Mouse (Mus musculus) embryonic fibroblast, embryonic 13.5 days (primary cell): ENCODE results near the gene Mlph. TPM values are rescaled to one million over a fixed set of nuclear protein-coding genes. Genes with fewer than 3 reads are reported as not detected.

Experiments
- H3K27ac ChIP-seq: 2 replicates; pipeline ENCODE4 v1.5.1; 2012; ENCODE audit warnings: low read length, control low read depth, inconsistent platforms; ENCODE audit not compliant: insufficient read depth
- H3K4me1 ChIP-seq: 2 replicates; pipeline ENCODE4 v1.6.1; 2011; ENCODE audit warnings: low read length; ENCODE audit not compliant: control insufficient read depth, insufficient read depth
- H3K4me3 ChIP-seq: 2 replicates; pipeline ENCODE4 v1.5.1; 2011; ENCODE audit warnings: mild to moderate bottlenecking, control low read depth, low read length; ENCODE audit not compliant: insufficient read depth
- CTCF ChIP-seq: IDR thresholded peaks from 2 replicates; pipeline ENCODE4 v1.5.1; 2011; ENCODE audit warnings: mild to moderate bottlenecking, control low read depth, low read length, moderate library complexity, borderline replicate concordance; ENCODE audit not compliant: insufficient read depth
- POLR2A ChIP-seq: IDR thresholded peaks from 2 replicates; pipeline ENCODE4 v1.6.1; 2011; ENCODE audit warnings: low read depth, mild to moderate bottlenecking, control low read depth, low read length, moderate library complexity
- polyA plus RNA-seq: library from polyadenylated mRNA; stranded (reverse); fragments of >200 nt; gene quantifications from 2 replicates; pipeline ENCODE4 v1.2.4, GENCODE M21; 2011; ENCODE audit warnings: low read depth; ENCODE audit not compliant: missing spikeins, insufficient read length

The Mlph gene
- polyA plus RNA-seq, 1 experiment = 0.19 TPM

GRCm38 (mm10) chr1:90980638-90981330 lies 65.9 kb downstream of the Mlph start:
- H3K27ac ChIP-seq = peak overlapping the region; percentile 70
- peaks cover 5% of the 10 kb centered on the region; the same call in 1 of the 2 replicates for H3K4me1 ChIP-seq
- TF ChIP-seq POLR2A = no peak
- no peak for TF ChIP-seq CTCF
- no peak overlapping the region for H3K4me3 ChIP-seq

GRCm38 (mm10) chr1:90981346-90981745 lies 66.5 kb downstream of the Mlph start:
- Histone ChIP-seq H3K4me1 (peaks cover 5% of the 10 kb centered on the region; the same call in 1 of the 2 replicates), H3K27ac (peak overlapping the region; percentile 70), H3K4me3 (no peak overlapping the region)
- TF ChIP-seq POLR2A (no peak), CTCF (no peak)

GRCm38 (mm10) chr1:90995916-90996315 lies 81.0 kb downstream of the Mlph start:
- TF ChIP-seq CTCF = no peak
- TF ChIP-seq POLR2A = no peak
- Histone ChIP-seq H3K4me3 (no peak overlapping the region), H3K4me1 (0 out of 2 replicates have a peak, but pooled peaks cover 2% of the 10 kb centered on the region), H3K27ac (no peak overlapping the region)

- Histone ChIP-seq H3K4me1 (0 out of 2 replicates have a peak, but pooled peaks cover 2% of the 10 kb centered on the region), H3K4me3 (no peak overlapping the region), H3K27ac (no peak overlapping the region)
- no peak for TF ChIP-seq POLR2A
- no peak for TF ChIP-seq CTCF
Measured at GRCm38 (mm10) chr1:90997136-90997535, 82.3 kb downstream of the Mlph start.

- TF ChIP-seq POLR2A = no peak
- TF ChIP-seq CTCF = no peak
- Histone ChIP-seq H3K4me1 (0 out of 2 replicates have a peak, but pooled peaks cover 2% of the 10 kb centered on the region), H3K4me3 (no peak overlapping the region), H3K27ac (no peak overlapping the region)
Measured at GRCm38 (mm10) chr1:90997641-90998040, 82.8 kb downstream of the Mlph start.

- TF ChIP-seq CTCF (no peak), POLR2A (peak; percentile 88)
- Histone ChIP-seq H3K27ac (0 out of 2 replicates have a peak within 1 kb of the TSS, but pooled peaks have one; percentile 29), H3K4me3 (peak within 1 kb of the TSS; percentile 90), H3K4me1 (0 out of 2 replicates have a peak, but pooled peaks cover 2% of the 10 kb centered on the region)
Measured at GRCm38 (mm10) chr1:90998268-90998890, 83.5 kb downstream of the Mlph start, which contains the start of gene Lrrfip1. Gene Lrrfip1 (plus strand): TSS chr1:90998737.

GRCm38 (mm10) chr1:90998891-90999611 lies 84.2 kb downstream of the Mlph start:
- Histone ChIP-seq H3K4me3 (peak overlapping the region; percentile 90), H3K4me1 (0 out of 2 replicates have a peak, but pooled peaks cover 2% of the 10 kb centered on the region), H3K27ac (0 out of 2 replicates have a peak overlapping the region, but pooled peaks have one; percentile 9)
- TF ChIP-seq POLR2A (no peak), CTCF (no peak)

- 0 out of 2 replicates have a peak, but pooled peaks cover 2% of the 10 kb centered on the region for H3K4me1 ChIP-seq
- peak overlapping the region; percentile 90 for H3K4me3 ChIP-seq
- H3K27ac ChIP-seq = no peak overlapping the region
- TF ChIP-seq POLR2A = no peak
- no peak for TF ChIP-seq CTCF
Measured at GRCm38 (mm10) chr1:90999911-91000601, 85.2 kb downstream of the Mlph start.

Other genes with a start within 250 kb of the Mlph start
- gene Col6a3, start 71.1 kb upstream of the Mlph start, polyA plus RNA-seq = 591 and 749 TPM in 2 replicates
- gene Prlh, start 38.0 kb downstream of the Mlph start, polyA plus RNA-seq = not detected in 2 replicates
- gene Rab17, start 54.6 kb downstream of the Mlph start, polyA plus RNA-seq = not detected in 2 replicates
- 109 and 170 TPM in 2 replicates for gene Lrrfip1, start 83.7 kb downstream of the Mlph start, polyA plus RNA-seq
- gene Rbm44, start 230.0 kb downstream of the Mlph start, polyA plus RNA-seq = 0.27 TPM in 1 of 2 replicates, not detected in the other